Mouse (Mus musculus) ES-E14 (cell line): ENCODE data around the gene Actl6b.

Experiments used
- CHD2 ChIP-seq: IDR thresholded peaks from 2 replicates; pipeline ENCODE4 v1.6.1; 2014; ENCODE audit warnings: mild to moderate bottlenecking, low read depth, low read length, inconsistent platforms
- HCFC1 ChIP-seq: IDR thresholded peaks from 2 replicates; pipeline ENCODE4 v1.6.1; 2012; ENCODE audit warnings: low read length, inconsistent platforms, borderline replicate concordance; ENCODE audit not compliant: insufficient read depth
- MAFK ChIP-seq: IDR thresholded peaks from 2 replicates; pipeline ENCODE4 v1.6.1; 2014; ENCODE audit warnings: mild to moderate bottlenecking, low read depth, low read length, inconsistent platforms; ENCODE audit not compliant: insufficient read depth
- ZC3H11A ChIP-seq: IDR thresholded peaks from 2 replicates; pipeline ENCODE4 v1.6.1; 2012; ENCODE audit warnings: low read depth, mild to moderate bottlenecking, inconsistent platforms, low read length, borderline replicate concordance
- ZNF384 ChIP-seq: IDR thresholded peaks from 2 replicates; pipeline ENCODE4 v1.6.1; 2012; ENCODE audit warnings: low read depth, low read length, inconsistent platforms

DNA sequence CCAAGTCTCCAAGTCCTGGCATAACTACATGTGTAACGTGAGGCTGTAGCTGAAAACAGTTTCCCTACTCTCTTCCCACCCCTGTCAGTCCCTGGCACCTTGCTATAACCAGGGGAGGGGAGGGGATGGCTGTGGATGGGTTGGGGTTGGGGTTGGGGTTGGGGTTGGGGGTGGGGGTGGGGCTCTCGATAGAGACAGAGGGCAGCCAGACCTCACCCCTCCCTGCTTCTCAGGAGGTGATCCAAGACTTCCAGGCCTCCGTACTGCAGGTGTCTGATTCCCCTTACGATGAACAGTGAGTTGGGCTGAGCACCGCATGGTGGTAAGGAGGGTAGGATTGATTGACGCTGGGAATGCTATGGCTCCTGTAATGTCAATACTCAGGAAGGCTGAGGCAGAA, 12.4 kb downstream of the Actl6b start:
- TF ChIP-seq HCFC1 (no peak), ZC3H11A (no peak), ZNF384 (no peak), CHD2 (no peak), MAFK (no peak)
